Mouse (Mus musculus) urinary bladder, adult 2 months (tissue): ENCODE measurements around the gene Dock2. TPM values are rescaled to one million over a fixed set of nuclear protein-coding genes. Genes with fewer than 3 reads are reported as not detected.
"Not testable (repeated sequence)": the region's sequence is repeated elsewhere in the genome, so short reads cannot be mapped to it uniquely, and the experiment has no call there.

Experiments
- DNase-seq: peaks from one replicate; pipeline ENCODE4 v3.0.0; 2022; ENCODE audit warnings: low spot score
- polyA plus RNA-seq: library from polyadenylated mRNA; depleted of rRNA; stranded (reverse); fragments of >200 nt; gene quantifications from 2 replicates; pipeline ENCODE4 v1.2.3, GENCODE M21; 2012; rRNA removed

Gene Dock2
- 2.4 and 3.7 TPM in 2 replicates for polyA plus RNA-seq

DNA sequence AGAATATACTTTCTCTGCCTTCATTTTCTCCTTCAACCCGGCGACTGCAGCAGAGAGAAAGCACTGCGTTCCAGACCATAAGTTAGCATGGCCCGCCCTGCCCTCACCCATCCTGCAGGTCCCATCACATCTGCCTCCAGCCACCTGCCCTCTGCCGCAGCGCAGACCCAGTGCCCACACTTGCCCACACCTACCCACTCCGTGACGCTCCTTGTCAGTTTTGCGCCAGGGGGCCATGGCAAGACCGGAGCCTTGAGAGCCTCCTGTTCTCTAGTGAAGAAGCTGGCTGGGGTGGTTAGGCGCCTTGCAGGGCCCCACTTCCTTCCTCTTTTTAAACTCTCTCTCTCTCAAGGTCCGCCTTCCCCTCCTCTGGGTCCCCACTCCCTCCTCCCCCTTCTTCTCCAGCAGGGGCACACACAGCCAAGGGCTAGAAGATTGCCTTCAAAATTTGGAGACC is at the start of gene Dock2:
TSS of gene Dock2 (minus strand) at position 306 of the 457 bp plus-strand sequence.
- DNase-seq = no peak

DNA sequence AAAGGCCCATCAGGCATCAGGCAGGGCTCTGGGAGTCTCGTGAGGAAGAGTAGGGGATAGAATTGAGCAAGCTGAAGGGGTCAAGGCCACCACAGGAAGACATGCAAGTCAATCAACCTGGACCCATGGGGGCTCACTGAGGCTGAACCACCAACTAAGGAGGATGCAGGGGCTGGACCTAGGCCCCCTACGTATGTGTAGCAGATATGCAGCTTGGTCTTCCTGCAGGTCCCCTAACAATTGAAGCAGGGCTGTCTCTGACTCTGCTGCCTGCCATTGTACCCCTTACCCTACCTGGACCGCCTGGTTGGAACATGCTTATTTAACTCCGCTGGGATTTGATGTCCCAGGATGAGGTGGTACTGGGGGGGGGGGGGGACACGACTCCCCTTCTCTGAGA is 49.0 kb upstream of the Dock2 start:
- no peak for DNase-seq

DNA sequence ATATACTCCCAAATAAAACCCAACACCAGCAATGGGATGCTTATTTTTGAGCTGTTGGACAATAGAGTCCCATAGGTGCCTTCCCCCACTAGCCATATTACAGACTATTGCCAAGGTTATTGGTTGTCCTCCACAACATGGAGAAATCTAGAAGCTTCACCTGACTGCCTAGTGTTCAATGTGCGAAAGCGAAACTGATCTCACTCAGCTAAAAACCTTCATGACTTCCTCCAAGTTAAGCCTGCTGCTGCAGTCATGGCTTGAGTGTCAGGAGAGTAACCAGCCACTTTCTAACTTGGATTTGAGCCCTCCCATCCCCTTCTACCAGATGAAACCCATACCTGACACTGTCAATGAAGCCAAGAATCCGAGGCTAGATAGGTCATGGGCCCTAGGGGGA is 44.1 kb upstream of the Dock2 start:
- no peak for DNase-seq

DNA sequence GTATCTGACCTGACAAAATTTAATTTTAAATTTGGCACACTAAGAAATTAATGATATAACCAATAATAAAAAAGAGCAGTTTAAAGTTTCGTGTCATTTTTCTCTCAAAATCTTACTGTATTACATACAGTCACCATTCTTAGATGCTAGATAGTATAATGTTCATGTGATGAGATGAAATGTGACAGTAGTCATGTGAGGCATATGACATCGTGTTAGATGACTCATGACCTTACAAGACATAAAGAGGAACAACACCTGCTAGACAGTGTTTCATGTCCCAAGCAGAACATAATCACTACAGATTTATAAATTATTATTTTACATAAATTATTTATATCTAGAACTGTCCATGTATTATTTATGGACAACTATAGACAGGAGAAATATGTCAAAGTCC is 43.2 kb upstream of the Dock2 start:
- no peak for DNase-seq

DNA sequence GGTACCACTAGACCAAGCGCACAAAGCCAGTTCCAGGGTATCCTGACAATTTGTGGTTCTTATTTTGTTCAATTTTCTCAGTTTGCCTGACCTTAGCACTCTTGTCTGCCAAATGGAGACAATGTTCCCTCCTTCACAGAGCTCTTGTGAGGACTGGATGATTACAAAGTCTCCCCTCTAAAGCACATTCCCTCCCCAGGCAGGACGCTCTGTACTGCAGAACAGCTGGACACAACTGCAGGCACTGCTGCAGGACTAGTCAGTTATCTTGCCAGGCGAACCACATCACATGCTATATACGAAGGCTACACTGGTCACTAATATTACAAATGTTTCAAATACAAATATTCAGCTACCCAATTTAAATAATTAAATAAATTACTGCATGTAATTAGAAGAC is 41.1 kb upstream of the Dock2 start:
- DNase-seq = no peak

DNA sequence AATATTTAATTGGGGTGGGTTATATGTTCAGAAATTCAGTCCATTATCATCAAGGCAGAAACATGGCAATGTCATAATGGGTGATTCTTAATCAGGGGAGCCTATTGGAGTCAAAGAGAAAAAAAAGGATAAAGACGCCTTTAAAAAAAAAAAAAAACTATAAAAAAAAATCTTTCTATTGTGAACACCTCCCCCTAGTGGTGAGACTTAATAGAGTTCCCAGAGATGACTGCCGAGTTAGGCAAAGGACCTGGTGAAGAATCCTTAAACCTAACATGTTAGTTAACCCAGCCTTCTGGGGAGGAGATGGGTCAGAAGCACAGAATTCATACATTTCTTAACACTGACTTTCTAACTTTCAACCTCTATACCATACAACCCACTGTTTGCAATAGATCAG is 31.1 kb upstream of the Dock2 start:
- no peak for DNase-seq

DNA sequence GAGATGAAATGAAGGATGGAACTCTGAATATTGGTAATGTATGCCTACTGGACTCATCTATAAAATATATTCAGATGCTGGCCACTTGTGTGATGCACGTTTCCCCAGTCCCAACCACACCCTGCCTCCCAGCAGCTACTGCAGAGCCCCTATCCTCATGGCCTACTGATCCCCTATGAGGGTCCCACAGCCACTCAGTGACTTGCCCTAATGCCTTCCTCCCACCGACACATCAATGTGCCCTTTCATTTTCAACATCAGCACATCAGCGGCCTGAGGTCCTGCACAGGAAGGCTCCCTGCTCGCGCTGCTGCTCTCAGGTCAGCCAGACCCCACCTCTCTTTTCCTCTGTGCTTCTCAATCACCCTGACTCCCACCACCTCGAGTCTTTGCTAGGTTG is 30.6 kb upstream of the Dock2 start:
- DNase-seq = no peak

DNA sequence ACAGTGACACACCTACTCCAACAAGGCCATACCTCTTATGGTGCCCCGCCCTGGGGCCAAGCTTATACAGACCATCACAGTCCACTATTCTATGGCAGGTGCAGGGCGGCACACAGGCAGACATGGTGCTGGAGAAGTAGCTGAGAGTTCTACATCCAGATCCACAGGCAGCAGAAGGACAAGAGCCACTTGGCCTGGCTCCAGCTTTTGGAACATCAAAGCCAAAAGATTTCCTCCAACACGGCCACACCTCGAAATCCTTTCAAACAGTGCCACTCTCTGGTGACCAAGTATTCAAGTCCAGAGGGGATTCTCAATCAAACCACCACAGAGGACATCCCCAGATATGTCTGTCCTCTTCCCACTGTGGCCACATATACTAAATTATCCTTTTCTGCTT is 21.3 kb upstream of the Dock2 start:
- DNase-seq = not testable (repeated sequence)

DNA sequence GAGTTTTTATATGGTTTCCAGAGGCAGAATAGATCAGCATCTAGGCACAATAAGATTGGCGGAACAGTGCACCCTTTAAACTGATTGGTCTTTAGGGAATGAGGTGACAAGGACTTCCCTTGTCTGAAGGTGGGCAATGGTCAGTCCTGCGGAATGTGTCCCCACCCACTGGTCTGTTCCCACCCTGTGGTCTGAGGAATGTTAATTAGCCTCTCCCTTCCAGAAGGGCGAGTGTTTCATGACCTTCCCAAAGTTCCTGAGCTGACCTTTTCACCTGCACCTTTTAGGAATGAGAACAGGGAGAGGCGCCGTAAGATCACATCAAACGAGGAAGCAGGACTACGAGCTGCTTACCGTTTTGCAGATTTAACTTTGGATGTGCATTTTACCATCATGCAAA is 14.4 kb upstream of the Dock2 start:
- DNase-seq = not testable (repeated sequence)

DNA sequence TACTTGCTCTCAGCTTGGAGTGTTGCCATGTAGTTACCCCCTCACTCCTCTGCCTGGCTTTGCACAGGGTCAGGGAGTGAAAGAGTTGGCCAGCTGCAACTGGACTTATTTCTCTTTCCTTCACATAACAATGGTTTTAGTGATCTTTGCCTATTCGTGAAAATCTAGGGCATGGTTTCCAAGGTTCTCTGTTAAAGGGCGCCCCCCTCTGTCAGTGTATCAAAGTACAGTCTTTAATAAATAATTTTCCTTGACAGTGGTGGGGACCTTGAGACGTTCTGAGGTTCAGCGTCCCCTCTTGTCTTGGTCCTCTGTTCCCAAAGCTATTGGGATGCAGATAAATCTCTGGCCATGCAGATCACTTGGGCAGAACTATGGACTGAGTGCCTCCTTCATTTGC is 12.4 kb upstream of the Dock2 start:
- DNase-seq = no peak

DNA sequence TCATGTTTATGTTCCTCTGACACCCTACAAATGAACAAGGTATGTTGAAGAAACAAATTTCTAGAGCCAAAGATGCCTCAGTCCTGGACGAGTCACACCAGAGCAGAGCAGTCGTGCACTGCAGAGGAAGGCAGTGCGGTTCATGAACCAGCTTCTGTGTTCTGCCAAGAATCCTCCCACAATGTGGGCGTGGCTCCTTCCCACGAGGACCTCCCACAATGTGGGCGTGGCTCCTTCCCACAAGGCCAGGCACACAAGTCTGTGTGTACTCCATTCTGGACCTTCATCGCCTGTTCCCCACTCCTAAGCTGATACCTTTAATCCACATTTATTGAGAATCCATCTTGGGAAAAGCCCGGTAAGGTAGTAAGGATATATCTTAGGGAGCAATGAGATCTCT is 8.2 kb upstream of the Dock2 start:
- DNase-seq = no peak

DNA sequence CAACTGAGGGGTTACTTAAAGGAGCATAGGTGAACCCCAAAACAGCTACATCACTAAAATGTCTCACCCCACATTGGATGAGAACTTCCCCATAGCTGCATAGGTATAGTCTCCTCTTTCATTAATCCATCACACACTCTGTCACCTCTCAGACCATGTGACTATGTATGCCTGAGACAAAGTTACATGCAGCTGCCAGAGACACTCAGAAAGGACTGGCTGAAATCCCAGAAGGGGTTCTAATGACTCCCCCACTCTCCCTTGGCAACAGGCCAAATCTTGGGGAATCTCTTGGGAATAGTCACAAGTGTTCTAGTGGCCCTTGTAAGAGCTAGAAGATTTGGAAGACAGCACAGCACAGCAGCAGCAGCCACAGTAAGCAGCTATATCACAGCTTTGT is 1.2 kb upstream of the Dock2 start:
- DNase-seq = no peak

DNA sequence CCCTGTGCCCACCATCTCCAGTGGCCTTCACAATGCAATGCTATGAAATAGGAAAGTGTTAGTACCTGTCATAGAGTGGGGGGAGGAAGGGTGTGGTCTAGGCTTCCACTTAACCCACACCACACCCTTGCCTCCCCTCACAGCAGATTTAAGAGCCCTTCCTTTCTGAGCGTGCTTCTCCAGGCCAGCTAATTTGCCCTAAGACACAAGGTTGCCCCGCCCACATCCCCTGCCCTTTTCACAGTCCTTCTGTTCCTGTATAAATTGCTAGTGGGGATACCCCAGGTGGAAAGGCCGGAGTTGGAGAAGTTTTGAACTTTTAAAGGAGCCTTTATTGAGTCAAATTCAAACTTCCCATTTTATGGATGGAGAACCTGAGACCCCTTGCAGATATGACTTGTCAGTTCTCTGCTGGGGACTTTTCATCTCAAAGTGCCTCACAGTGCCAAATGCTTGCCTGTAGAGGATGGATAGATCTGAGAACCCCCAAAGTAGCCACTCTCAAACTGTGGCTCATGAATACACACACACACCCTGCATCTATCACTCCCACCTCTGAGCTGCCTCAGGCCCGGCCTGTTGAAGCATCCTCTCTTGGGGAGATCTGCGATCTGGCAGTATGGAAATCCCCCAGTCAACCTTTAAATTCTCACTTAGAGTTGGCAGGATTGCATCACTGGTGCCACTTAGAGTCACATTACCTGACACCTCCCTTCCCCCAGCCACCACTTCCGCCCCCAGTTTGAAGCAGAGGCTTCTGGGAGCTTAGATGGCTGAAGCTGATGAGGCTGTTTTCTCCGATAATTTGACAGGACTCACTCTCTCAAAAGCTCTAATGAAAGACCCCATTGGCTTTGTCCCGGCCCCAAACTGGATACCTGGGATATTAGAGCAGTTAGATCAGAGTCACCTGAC is 919 bp downstream of the Dock2 start:
- no peak for DNase-seq

DNA sequence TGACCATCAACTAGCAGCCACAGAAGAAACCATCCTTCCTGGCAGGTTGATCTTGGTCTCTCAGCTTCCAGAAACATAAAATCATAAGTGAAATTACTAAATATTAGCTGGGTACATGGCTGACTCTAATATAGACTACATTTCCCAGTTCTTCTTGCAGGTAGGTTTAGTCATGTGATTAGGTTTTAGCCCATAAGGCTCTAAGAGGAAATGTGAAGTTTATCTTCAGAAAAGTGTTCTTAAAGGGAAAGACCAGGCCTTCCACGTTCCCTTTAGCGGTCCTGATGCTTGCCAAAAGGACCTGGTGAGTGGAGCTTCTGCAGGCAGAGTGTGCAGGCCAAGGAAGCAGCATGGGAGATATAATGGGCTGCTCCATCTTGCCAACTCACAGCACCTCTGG is 2.9 kb downstream of the Dock2 start:
- no peak for DNase-seq

DNA sequence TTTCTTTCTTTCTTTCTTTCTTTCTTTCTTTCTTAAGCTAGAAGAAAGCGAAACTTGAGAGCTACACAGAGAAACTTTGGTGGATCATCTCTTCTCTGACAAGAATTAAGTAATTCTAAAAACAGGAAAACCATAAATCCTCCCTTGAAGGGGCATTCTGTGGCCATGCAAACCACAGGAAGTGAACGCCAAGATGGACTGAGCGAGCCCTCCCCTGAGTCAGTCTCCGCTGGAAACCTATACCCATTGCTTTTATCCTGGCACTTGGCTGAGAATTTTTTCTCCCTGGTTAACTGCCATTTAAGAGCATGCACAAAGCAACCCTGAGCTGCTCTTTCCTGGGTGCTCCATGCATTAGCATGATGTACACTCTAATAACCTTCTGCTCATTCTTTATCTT is 3.7 kb downstream of the Dock2 start:
- no peak for DNase-seq

DNA sequence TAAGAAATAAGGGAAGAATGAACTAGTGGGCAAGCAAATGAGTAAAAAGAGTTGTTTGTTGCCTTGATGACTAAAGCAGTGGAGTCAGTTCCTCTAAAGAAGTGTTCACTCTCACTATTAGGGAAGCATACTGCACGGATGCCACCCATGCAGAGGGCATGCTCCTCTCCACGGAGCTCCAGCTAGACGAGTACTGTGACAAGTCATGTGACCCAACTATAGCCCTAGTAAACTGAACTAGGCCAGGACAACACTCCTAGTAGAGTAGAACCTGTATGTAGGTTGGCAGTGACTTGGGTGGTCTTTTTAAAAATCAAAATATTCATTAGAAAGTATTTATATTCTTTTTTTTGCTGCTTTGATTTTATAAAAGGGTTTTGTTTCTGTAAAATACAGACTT is 5.3 kb downstream of the Dock2 start:
- DNase-seq = no peak

DNA sequence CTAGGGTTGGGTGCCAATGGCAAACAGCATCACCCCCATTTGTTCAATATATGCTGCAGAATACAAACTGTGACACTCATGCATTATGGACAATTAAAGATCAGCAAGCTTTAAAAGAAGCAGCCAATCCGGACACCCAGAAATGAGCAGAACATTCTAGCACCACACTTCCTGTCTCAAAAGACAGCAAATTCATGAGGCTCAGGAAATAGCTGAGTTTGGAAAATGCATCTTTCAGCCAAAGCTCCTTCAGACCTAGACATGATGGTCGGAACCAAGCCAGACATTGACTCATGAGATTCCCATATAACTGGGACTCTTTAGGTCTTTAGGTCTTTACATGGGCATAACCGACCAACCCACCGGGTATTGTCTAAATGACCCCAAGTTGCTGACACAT is 6.2 kb downstream of the Dock2 start:
- DNase-seq = no peak

DNA sequence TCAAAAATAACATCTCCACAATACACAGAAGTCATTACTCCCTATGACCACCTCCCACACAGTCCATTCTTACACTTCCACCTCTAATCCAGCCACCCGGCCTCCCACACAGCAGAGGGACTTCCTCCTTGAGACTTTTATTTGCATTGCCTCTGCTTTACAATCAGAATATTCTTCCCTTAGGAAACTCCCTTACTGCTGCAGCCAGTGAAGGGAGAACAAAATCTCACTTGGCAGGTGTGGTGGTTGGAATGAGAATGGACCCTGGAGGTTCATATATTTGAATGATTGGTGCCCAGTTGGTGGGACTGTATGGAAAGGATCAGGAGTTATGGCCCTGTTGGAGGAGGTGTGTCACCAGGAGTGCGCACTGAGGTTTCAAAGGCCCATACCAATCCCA is 7.6 kb downstream of the Dock2 start:
- no peak for DNase-seq

DNA sequence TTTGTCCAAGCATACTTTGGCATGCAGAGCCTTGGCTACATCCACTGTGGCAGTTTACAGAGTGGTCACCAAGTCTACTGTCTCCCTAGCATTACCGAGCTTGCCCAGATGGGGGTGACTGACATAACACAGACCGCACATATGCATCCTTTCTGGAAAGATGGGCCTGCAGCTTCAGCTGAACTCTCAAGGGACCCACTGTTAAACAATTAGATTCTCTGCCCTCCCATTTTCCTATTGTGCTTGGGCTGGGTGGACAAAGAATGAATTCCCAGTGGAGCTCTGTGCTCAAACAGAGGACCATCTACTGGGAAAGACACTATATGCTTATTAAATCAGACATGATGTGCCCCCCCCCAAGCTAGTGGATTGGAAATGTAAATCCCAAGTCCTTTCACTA is 9.1 kb downstream of the Dock2 start:
- no peak for DNase-seq

DNA sequence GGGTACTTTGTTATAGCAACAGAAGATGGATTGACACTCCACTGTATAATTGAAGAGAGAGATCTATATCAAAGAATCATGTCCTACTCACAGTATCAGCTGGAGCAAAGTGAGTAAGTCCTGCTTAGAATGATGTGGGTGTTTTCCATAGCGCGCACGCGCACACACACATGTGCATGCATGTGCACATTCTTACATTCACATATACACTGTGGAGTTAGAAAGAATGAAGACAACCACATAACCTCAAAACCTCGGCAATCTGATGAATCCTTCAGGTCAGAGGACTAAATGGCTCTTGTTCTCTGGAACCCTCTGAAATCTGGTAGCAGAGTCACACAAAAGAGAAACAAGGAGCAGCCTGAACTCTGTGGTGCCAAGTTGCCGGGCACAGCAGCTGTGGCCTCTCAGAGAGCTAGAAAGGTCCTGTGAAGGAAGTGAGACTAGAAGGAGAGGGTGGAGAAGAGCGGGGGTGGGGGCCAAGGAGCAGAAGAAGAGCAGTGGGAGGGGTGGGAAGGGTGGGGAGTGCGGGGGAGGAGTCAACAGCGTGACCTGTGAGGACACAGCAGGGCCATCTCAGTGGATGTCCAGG is 10.3 kb downstream of the Dock2 start:
- DNase-seq = no peak

DNA sequence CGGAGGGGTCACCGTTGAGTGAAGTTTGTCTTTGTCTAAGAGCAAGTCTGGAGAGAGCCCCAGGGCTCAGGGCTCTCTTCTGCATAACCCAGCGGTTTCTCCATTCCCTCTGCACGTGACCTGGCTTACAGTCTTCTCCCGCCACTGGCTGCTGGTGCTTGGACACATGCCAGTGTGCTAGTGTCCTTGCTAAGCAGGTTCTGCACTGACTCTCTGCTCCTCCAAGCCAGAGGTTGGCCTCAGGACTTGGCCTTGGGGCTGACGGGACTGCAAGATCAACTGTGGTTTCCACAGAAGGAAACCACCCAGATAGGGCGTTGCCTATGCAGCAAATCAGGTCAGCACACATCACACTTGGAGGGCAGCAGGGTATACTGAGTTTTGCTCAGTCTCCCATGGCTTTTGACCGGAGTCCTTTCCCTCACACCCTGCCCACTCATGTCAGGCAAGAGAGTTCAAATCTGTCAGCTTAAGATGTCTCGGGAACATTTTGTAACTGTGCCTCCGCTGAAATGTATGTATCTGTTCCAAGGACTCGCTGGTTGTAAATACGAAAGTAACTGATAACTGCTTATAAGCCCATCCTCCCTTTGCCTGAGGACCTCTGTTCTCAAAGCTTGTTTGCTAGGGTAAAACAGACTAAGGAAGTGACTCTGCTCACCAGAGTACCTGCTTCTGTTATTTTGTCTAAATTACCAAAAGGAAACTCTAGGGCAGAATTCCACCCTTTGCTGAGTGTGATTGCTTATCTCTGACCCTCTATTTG is 12.3 kb downstream of the Dock2 start:
- DNase-seq = no peak

DNA sequence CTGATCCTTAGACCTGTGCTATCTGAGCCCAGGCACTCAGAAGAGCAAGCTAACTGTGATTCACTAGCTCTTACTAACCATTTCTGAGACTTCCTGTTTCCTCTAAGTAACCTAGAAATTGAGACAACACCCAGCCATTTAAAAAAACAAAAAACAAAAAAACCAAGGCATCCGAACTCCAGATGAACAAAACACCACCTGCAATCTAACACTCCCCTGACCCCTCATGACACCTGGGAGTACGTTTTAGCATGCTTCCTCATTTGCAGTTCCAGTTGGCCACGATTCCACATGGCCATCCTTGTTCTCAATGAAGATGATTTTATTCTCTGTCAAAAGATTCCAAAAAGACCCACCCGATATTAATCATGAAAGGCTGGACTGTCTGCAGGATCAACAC is 13.0 kb downstream of the Dock2 start:
- no peak for DNase-seq

DNA sequence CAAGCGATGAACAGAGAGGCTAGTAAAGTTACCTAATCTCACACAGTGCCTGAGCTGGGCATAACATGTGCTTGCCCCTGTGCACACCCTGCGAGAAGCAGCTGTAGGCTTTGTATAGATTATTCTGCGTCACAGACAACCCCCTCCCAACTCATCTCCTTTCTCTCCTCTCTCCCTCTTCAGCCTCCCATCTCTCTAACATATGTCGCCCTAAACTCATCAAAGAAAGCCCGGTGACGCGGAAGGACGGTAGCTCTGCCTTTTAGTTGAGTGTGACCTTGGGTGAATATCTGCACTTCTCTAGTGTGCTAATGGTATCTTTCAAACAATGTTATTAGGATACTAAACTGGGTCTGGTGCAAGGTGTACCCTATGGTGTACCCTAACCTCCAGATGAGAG is 13.7 kb downstream of the Dock2 start:
- no peak for DNase-seq
